Mouse (Mus musculus) granulocyte monocyte progenitor cell, adult 5-6 weeks (primary cell): Measurements from ENCODE around the gene 1700001O22Rik. TPM values are rescaled to one million over a fixed set of nuclear protein-coding genes. Genes with fewer than 3 reads are reported as not detected.

Experiments
- ATAC-seq: replicated peaks from 2 replicates; pipeline ENCODE4 v1.8.0; 2016; ENCODE audit warnings: mild to moderate bottlenecking, moderate TSS enrichment, inconsistent platforms; ENCODE audit not compliant: poor library complexity, severe bottlenecking
- total RNA-seq, 2 experiments: library from RNA; stranded (forward) in 1 of 2; stranded (reverse) in 1 of 2; fragments of 200-712, 200-1000 nt in 1 of 2; fragments of >200 nt in 1 of 2; fragmentation: Nextera tagmentation in 1 of 2; gene quantifications; 2 replicates each; pipeline ENCODE4 v1.2.3; 2014 to 2017

Gene 1700001O22Rik
- total RNA-seq, 2 experiments from 2014 or later: not detected

GRCm38 (mm10) chr2:30783346-30783745 lies 20.1 kb downstream of the 1700001O22Rik start:
- ATAC-seq: peak; percentile 52

GRCm38 (mm10) chr2:30782312-30783290 lies 20.9 kb downstream of the 1700001O22Rik start:
- ATAC-seq: no peak

GRCm38 (mm10) chr2:30779241-30779640 lies 24.2 kb downstream of the 1700001O22Rik start:
- no peak for ATAC-seq

- no peak for ATAC-seq
Measured at GRCm38 (mm10) chr2:30778235-30778634, 25.2 kb downstream of the 1700001O22Rik start.

- ATAC-seq: no peak
Measured at GRCm38 (mm10) chr2:30777266-30777665, 26.2 kb downstream of the 1700001O22Rik start.

GRCm38 (mm10) chr2:30775955-30776354 lies 27.5 kb downstream of the 1700001O22Rik start:
- no peak for ATAC-seq

- ATAC-seq: no peak
Measured at GRCm38 (mm10) chr2:30773313-30774005, 30.0 kb downstream of the 1700001O22Rik start.

GRCm38 (mm10) chr2:30772581-30773312 lies 30.7 kb downstream of the 1700001O22Rik start:
- no peak for ATAC-seq

- peak; percentile 57 for ATAC-seq
Measured at GRCm38 (mm10) chr2:30771806-30772460, 31.5 kb downstream of the 1700001O22Rik start.

- peak; percentile 9; the same call in 1 of the 2 replicates for ATAC-seq
Measured at GRCm38 (mm10) chr2:30771368-30771805, 32.1 kb downstream of the 1700001O22Rik start.

GRCm38 (mm10) chr2:30769187-30769586 lies 34.3 kb downstream of the 1700001O22Rik start:
- ATAC-seq: peak; percentile 54; the same call in 1 of the 2 replicates

GRCm38 (mm10) chr2:30768529-30768928 lies 34.9 kb downstream of the 1700001O22Rik start:
- ATAC-seq: no peak

- no peak for ATAC-seq
Measured at GRCm38 (mm10) chr2:30767626-30768240, 35.7 kb downstream of the 1700001O22Rik start.

GRCm38 (mm10) chr2:30766446-30766845 lies 37.0 kb downstream of the 1700001O22Rik start:
- no peak for ATAC-seq

GRCm38 (mm10) chr2:30760706-30761105 lies 42.8 kb downstream of the 1700001O22Rik start:
- no peak for ATAC-seq

- ATAC-seq: no peak
Measured at GRCm38 (mm10) chr2:30759858-30760547, 43.5 kb downstream of the 1700001O22Rik start.

- no peak for ATAC-seq
Measured at GRCm38 (mm10) chr2:30759442-30759841, 44.0 kb downstream of the 1700001O22Rik start.

GRCm38 (mm10) chr2:30759088-30759374 lies 44.4 kb downstream of the 1700001O22Rik start:
- no peak for ATAC-seq
